Mouse (Mus musculus): ENCODE results near the gene Litaf. TPM values are rescaled to one million over a fixed set of nuclear protein-coding genes. Genes with fewer than 3 reads are reported as not detected.
A peak's percentile ranks its signal among the peaks of the same experiment; 100 is the strongest.

Gene Litaf
- total and polyA plus RNA-seq, 3 experiments, result 97.5 to 178 (median 154) TPM

GRCm38 (mm10) chr16:10967013-10967412 lies 98.9 kb downstream of the Litaf start:
- in situ Hi-C loops (cut with MboI; ENCODE audit: low pct_ligation_motif_present, low pct_unique_long_range_greater_than_20kb, low sequenced_read_pairs) (no loop called here), dilution Hi-C loops (cut with MboI; ENCODE audit: extremely low pct_ligation_motif_present, extremely low pct_unique_long_range_greater_than_20kb, low sequenced_read_pairs) (no loop called here)
- Histone ChIP-seq H3K27ac (ENCODE audit: insufficient read depth, low read depth) (peak overlapping the region; percentile 68), H3K9me3 (replicated peaks; ENCODE audit: low read length) (no peaks in the 10 kb centered on the region), H3K36me3 (replicated peaks in 1 of 2; ENCODE audit: control insufficient read depth in 1 of 2, insufficient read depth in 1 of 2, low read length in 1 of 2) (peaks cover 28 to 68% of the 10 kb centered on the region in 2 experiments), H3K9ac (ENCODE audit: insufficient read depth, low read depth) (0 out of 2 replicates have a peak overlapping the region, but pooled peaks have one; percentile 14), H3K79me2 (replicated peaks; ENCODE audit: control insufficient read depth, extremely low read depth, insufficient read depth, poor library complexity, severe bottlenecking) (peaks cover 56% of the 10 kb centered on the region), H3K4me2 (ENCODE audit: insufficient read depth, low read depth, poor library complexity, severe bottlenecking) (peak overlapping the region; percentile 46), H3K4me1 (ENCODE audit: control insufficient read depth in 1 of 2, insufficient read depth in 2 of 2) (peaks cover 45 to 100% of the 10 kb centered on the region in 2 experiments), H3K4me3 (replicated peaks in 1 of 3; ENCODE audit: low read depth in 2 of 3, low read length in 2 of 3, poor library complexity in 1 of 3) (no peak overlapping the region), H3K27me3 (replicated peaks) (no peaks in the 10 kb centered on the region)
- DNase-seq (ENCODE audit: extremely low read depth), result no peak
- TF ChIP-seq MEF2A (IDR thresholded peaks at IDR 0.05; ENCODE audit: borderline replicate concordance, low read depth, low read length), result 0 out of 2 replicates have a peak, but pooled peaks have one; percentile 11
- no peak for TF ChIP-seq ELF1 (IDR thresholded peaks at IDR 0.05; ENCODE audit: low read depth, low read length)
- TF ChIP-seq ZNF384 (IDR thresholded peaks at IDR 0.05; ENCODE audit: low read depth, low read length), result peak; percentile 88
- 0 out of 2 replicates have a peak, but pooled peaks have one; percentile 28 for TF ChIP-seq TBP (conservative IDR thresholded peaks at IDR 0.05; ENCODE audit: low read depth, low read length)
- no peak for TF ChIP-seq MAZ (IDR thresholded peaks at IDR 0.05; ENCODE audit: low read depth, low read length)
- peak; percentile 17; the same call in 1 of the 2 replicates for TF ChIP-seq EP300 (IDR thresholded peaks at IDR 0.05; ENCODE audit: low read length)

GRCm38 (mm10) chr16:10965034-10965433 lies 100.9 kb downstream of the Litaf start:
- peaks cover 36% of the 10 kb centered on the region for H3K79me2 ChIP-seq (replicated peaks; ENCODE audit: control insufficient read depth, extremely low read depth, insufficient read depth, poor library complexity, severe bottlenecking)
- peak; percentile 94 for DNase-seq (ENCODE audit: extremely low read depth)
- H3K27me3 ChIP-seq (replicated peaks), result no peaks in the 10 kb centered on the region
- peak overlapping the region; percentile 7; the same call in 1 of the 2 replicates for H3K9ac ChIP-seq (ENCODE audit: insufficient read depth, low read depth)
- in situ Hi-C loops (cut with MboI; ENCODE audit: low pct_ligation_motif_present, low pct_unique_long_range_greater_than_20kb, low sequenced_read_pairs) (no loop called here), dilution Hi-C loops (cut with MboI; ENCODE audit: extremely low pct_ligation_motif_present, extremely low pct_unique_long_range_greater_than_20kb, low sequenced_read_pairs) (no loop called here)
- peak overlapping the region; percentile 60 for H3K27ac ChIP-seq (ENCODE audit: insufficient read depth, low read depth)
- H3K4me1 ChIP-seq (ENCODE audit: control insufficient read depth in 1 of 2, insufficient read depth in 2 of 2), result peaks cover 39 to 96% of the 10 kb centered on the region in 2 experiments
- no peaks in the 10 kb centered on the region for H3K9me3 ChIP-seq (replicated peaks; ENCODE audit: low read length)
- H3K4me2 ChIP-seq (ENCODE audit: insufficient read depth, low read depth, poor library complexity, severe bottlenecking), result peak overlapping the region; percentile 14; the same call in 1 of the 2 replicates
- H3K4me3 ChIP-seq (replicated peaks in 1 of 3; ENCODE audit: low read depth in 2 of 3, low read length in 2 of 3, poor library complexity in 1 of 3), result no peak overlapping the region
- peaks cover 45 to 72% of the 10 kb centered on the region in 2 experiments for H3K36me3 ChIP-seq (replicated peaks in 1 of 2; ENCODE audit: control insufficient read depth in 1 of 2, insufficient read depth in 1 of 2, low read length in 1 of 2)
- peak; percentile 39; the same call in 1 of the 2 replicates for TF ChIP-seq POLR2A (IDR thresholded peaks at IDR 0.05; ENCODE audit: low read depth, low read length)
- 0 out of 2 replicates have a peak, but pooled peaks have one; percentile 84 for TF ChIP-seq MAZ (IDR thresholded peaks at IDR 0.05; ENCODE audit: low read depth, low read length)
- TF ChIP-seq IRF4 (IDR thresholded peaks at IDR 0.05; ENCODE audit: low read depth, low read length), result peak; percentile 98
- TF ChIP-seq MYC (IDR thresholded peaks at IDR 0.05; ENCODE audit: low read depth, low read length), result peak; percentile 96
- peak; percentile 100 for TF ChIP-seq MAFK (IDR thresholded peaks at IDR 0.05; ENCODE audit: insufficient replicate concordance, low read length)
- peak; percentile 90 for TF ChIP-seq JUND (conservative IDR thresholded peaks at IDR 0.05; ENCODE audit: low read depth, low read length)
- TF ChIP-seq ELF1 (IDR thresholded peaks at IDR 0.05; ENCODE audit: low read depth, low read length), result peak; percentile 71
- peak; percentile 50 for TF ChIP-seq SMC3 (IDR thresholded peaks at IDR 0.05; ENCODE audit: low read depth, low read length)
- peak in 1 of 2 experiments; percentile 61; a peak in 2 of 4 replicates for TF ChIP-seq CTCF (conservative IDR thresholded peaks at IDR 0.05 in 1 of 2, IDR thresholded peaks at IDR 0.05 in 1 of 2; ENCODE audit: low read depth in 2 of 2, low read length in 2 of 2)
- TF ChIP-seq E2F4 (IDR thresholded peaks at IDR 0.05; ENCODE audit: insufficient replicate concordance, low read depth, low read length), result no peak
- TF ChIP-seq PAX5 (IDR thresholded peaks at IDR 0.05; ENCODE audit: low read length), result no peak
- peak; percentile 60 for TF ChIP-seq RAD21 (IDR thresholded peaks at IDR 0.05; ENCODE audit: low read depth, low read length)
- TF ChIP-seq ZKSCAN1 (IDR thresholded peaks at IDR 0.05; ENCODE audit: borderline replicate concordance, low read depth, low read length), result no peak
- TF ChIP-seq BHLHE40 (IDR thresholded peaks at IDR 0.05; ENCODE audit: low read depth, low read length), result peak; percentile 57
- no peak for TF ChIP-seq USF1 (IDR thresholded peaks at IDR 0.05; ENCODE audit: low read depth, low read length)
- no peak for TF ChIP-seq ZNF384 (IDR thresholded peaks at IDR 0.05; ENCODE audit: low read depth, low read length)
- no peak for TF ChIP-seq UBTF (IDR thresholded peaks at IDR 0.05; ENCODE audit: low read depth, low read length)
- no peak for TF ChIP-seq ZC3H11A (IDR thresholded peaks at IDR 0.05; ENCODE audit: low read depth, low read length)
- peak; percentile 85 for TF ChIP-seq TCF12 (IDR thresholded peaks at IDR 0.05; ENCODE audit: low read depth, low read length)
- TF ChIP-seq USF2 (conservative IDR thresholded peaks at IDR 0.05; ENCODE audit: low read depth, low read length), result no peak
- 0 out of 2 replicates have a peak, but pooled peaks have one; percentile 41 for TF ChIP-seq RCOR1 (conservative IDR thresholded peaks at IDR 0.05; ENCODE audit: low read depth, low read length)
- TF ChIP-seq NELFE (IDR thresholded peaks at IDR 0.05; ENCODE audit: low read depth, low read length), result no peak
- TF ChIP-seq TBP (conservative IDR thresholded peaks at IDR 0.05; ENCODE audit: low read depth, low read length), result no peak
- TF ChIP-seq EP300 (IDR thresholded peaks at IDR 0.05; ENCODE audit: low read length), result peak; percentile 98
- TF ChIP-seq HCFC1 (IDR thresholded peaks at IDR 0.05; ENCODE audit: low read depth, low read length), result no peak
- TF ChIP-seq MXI1 (IDR thresholded peaks at IDR 0.05; ENCODE audit: low read depth, low read length), result no peak; the same call in 1 of the 2 replicates
- peak; percentile 87 for TF ChIP-seq JUN (IDR thresholded peaks at IDR 0.05; ENCODE audit: insufficient read depth, low read depth, low read length)
- TF ChIP-seq ETS1 (conservative IDR thresholded peaks at IDR 0.05; ENCODE audit: low read depth, low read length), result peak; percentile 93
- peak; percentile 76; the same call in 1 of the 2 replicates for TF ChIP-seq SIN3A (IDR thresholded peaks at IDR 0.05; ENCODE audit: low read length)
- TF ChIP-seq KAT2A (IDR thresholded peaks at IDR 0.05; ENCODE audit: insufficient replicate concordance, low read length), result no peak
